8 mouse cellular contexts compared by ENCODE assay signal in genomic region chr6:97312545-97312939, GRCm38 (mm10). TPM values are rescaled to one million over a fixed set of nuclear protein-coding genes. Genes with fewer than 3 reads are reported as not detected.
DNase-seq lines count a peak whose midpoint lies in the region; ATAC-seq and TF ChIP-seq lines count a peak whose summit lies in the region.

No protein-coding gene starts in this region.

- peak overlapping the region; percentile 61 for H3K4me3 ChIP-seq in heart, postnatal 0 days (ENCODE audit: low read depth, low read length)
- peak overlapping the region; percentile 56 for H3K4me3 ChIP-seq in brown adipose tissue, adult 24 weeks (ENCODE audit: insufficient read depth, low read depth, low read length)
- H3K4me3 ChIP-seq in hindbrain, embryonic 13.5 days = peak overlapping the region; percentile 28
- H3K4me3 ChIP-seq in midbrain, embryonic 11.5 days (ENCODE audit: low read depth, low read length) = peak overlapping the region; percentile 26; the same call in 1 of the 2 replicates

- no peak for DNase-seq in heart, postnatal 0 days (ENCODE audit: low spot score)
- no peak for DNase-seq in heart, adult 18-20 months
- no peak for DNase-seq in midbrain, embryonic 11.5 days (ENCODE audit: low spot score, missing footprints)
- no peak for DNase-seq in adrenal gland, postnatal 14 days
- no peak for DNase-seq in retina, embryonic 14.5 days (ENCODE audit: low spot score)
- no peak for DNase-seq in cerebellum, adult 18-20 months

- H3K4me2 ChIP-seq in heart, postnatal 0 days (ENCODE audit: low read depth, low read length) = peak overlapping the region; percentile 89
- H3K4me2 ChIP-seq in hindbrain, embryonic 13.5 days = peak overlapping the region; percentile 54
- H3K4me2 ChIP-seq in midbrain, embryonic 11.5 days = peak overlapping the region; percentile 62

- no peaks in the 10 kb centered on the region for H3K36me3 ChIP-seq in heart, postnatal 0 days (replicated peaks; ENCODE audit: control insufficient read depth, insufficient read depth, low read length)
- peaks cover 4% of the 10 kb centered on the region; the same call in 1 of the 2 replicates for H3K36me3 ChIP-seq in hindbrain, embryonic 13.5 days
- H3K36me3 ChIP-seq in midbrain, embryonic 11.5 days (ENCODE audit: control insufficient read depth, insufficient read depth, low read length) = no peaks in the 10 kb centered on the region

- no peaks in the 10 kb centered on the region for H3K27me3 ChIP-seq in heart, postnatal 0 days (ENCODE audit: control insufficient read depth, insufficient read depth, low read length)
- H3K27me3 ChIP-seq in hindbrain, embryonic 13.5 days = no peaks in the 10 kb centered on the region
- H3K27me3 ChIP-seq in midbrain, embryonic 11.5 days (ENCODE audit: control insufficient read depth, insufficient read depth, low read length) = no peaks in the 10 kb centered on the region

- no peak for TF ChIP-seq CTCF in heart, postnatal 0 days (IDR thresholded peaks at IDR 0.05; ENCODE audit: low read depth)

- H3K4me1 ChIP-seq in heart, postnatal 0 days (ENCODE audit: control insufficient read depth, insufficient read depth) = no peaks in the 10 kb centered on the region; the same call in none of the 2 replicates
- no peaks in the 10 kb centered on the region for H3K4me1 ChIP-seq in brown adipose tissue, adult 24 weeks (ENCODE audit: control insufficient read depth, insufficient read depth, insufficient read length, low read length)
- H3K4me1 ChIP-seq in hindbrain, embryonic 13.5 days (replicated peaks) = peaks cover 18% of the 10 kb centered on the region
- peaks cover 20% of the 10 kb centered on the region for H3K4me1 ChIP-seq in midbrain, embryonic 11.5 days (ENCODE audit: control insufficient read depth, insufficient read depth, low read length)

- TF ChIP-seq EP300 in heart, postnatal 0 days (IDR thresholded peaks at IDR 0.05; ENCODE audit: low read depth) = no peak

- no peaks in the 10 kb centered on the region for H3K9me3 ChIP-seq in heart, postnatal 0 days (replicated peaks; ENCODE audit: control insufficient read depth, low read length)
- H3K9me3 ChIP-seq in hindbrain, embryonic 13.5 days = no peaks in the 10 kb centered on the region
- no peaks in the 10 kb centered on the region for H3K9me3 ChIP-seq in midbrain, embryonic 11.5 days (ENCODE audit: control insufficient read depth, low read length)

- H3K9ac ChIP-seq in heart, postnatal 0 days (replicated peaks; ENCODE audit: low read depth, low read length) = peak overlapping the region; percentile 70
- H3K9ac ChIP-seq in hindbrain, embryonic 13.5 days = peak overlapping the region; percentile 49; the same call in 1 of the 2 replicates
- no peak overlapping the region for H3K9ac ChIP-seq in midbrain, embryonic 11.5 days (ENCODE audit: low read length)

- 9% methylated on average over 3 of the region's 3 CpGs for WGBS in heart, postnatal 0 days
- 13% methylated on average over 3 of the region's 3 CpGs for WGBS in hindbrain, embryonic 13.5 days
- WGBS in midbrain, embryonic 11.5 days = 15% methylated on average over 3 of the region's 3 CpGs

- H3K27ac ChIP-seq in heart, postnatal 0 days (ENCODE audit: low read depth) = peak overlapping the region; percentile 76
- no peak overlapping the region for H3K27ac ChIP-seq in brown adipose tissue, adult 24 weeks (replicated peaks; ENCODE audit: low read depth, low read length)
- H3K27ac ChIP-seq in hindbrain, embryonic 13.5 days = peak overlapping the region; percentile 30; the same call in 1 of the 2 replicates
- no peak overlapping the region for H3K27ac ChIP-seq in midbrain, embryonic 11.5 days (ENCODE audit: low read depth, low read length)

- ATAC-seq in heart, postnatal 0 days (ENCODE audit: insufficient read depth, low read depth) = no peak
- ATAC-seq in hindbrain, embryonic 13.5 days (ENCODE audit: low FRiP score) = no peak
- no peak for ATAC-seq in midbrain, embryonic 11.5 days (ENCODE audit: low FRiP score)

RNA-seq across cellular contexts. Expression of gene Lmod3, which starts 60.0 kb away (rescaled TPM):
- total RNA-seq in heart, postnatal 0 days (2014; rRNA removed; ENCODE audit: low replicate concordance) = 6.4 and 8.9 TPM in 2 replicates
- polyA plus RNA-seq in heart, postnatal 0 days (2015; fragmentation: Nextera tagmentation; extraction: Ambion mirVana) = 34.5 and 39.1 TPM in 2 replicates
- total RNA-seq in heart, adult 18-20 months (2021) = 10 to 100 TPM; 58.1 to 67.1 TPM
- polyA plus RNA-seq in brown adipose tissue, adult 24 weeks (2012; ENCODE audit: insufficient read depth, insufficient read length, missing spikeins) = 1.9 and 4.4 TPM in 2 replicates
- polyA plus RNA-seq in hindbrain, embryonic 13.5 days (2015; fragmentation: Nextera tagmentation; extraction: Ambion mirVana) = 0.08 and 0.17 TPM in 2 replicates
- 0.08 TPM in 1 of 2 replicates, not detected in the other for polyA plus RNA-seq in midbrain, embryonic 11.5 days (2014; fragmentation: Nextera tagmentation; extraction: Ambion mirVana)
- not detected in 2 replicates for total RNA-seq in adrenal gland, postnatal 14 days (2021)

Comparison
In these comparisons a context has a peak if more than half of its experiments do, and no peak if none do; other contexts are left out.
1. H3K27ac ChIP-seq: peak in heart, postnatal 0 days (single experiment) and hindbrain, embryonic 13.5 days (single experiment); none in brown adipose tissue, adult 24 weeks (single experiment) and midbrain, embryonic 11.5 days (single experiment).
2. Peak in every context shown above with its lines, with median percentiles within 50 percentile points of each other: H3K4me2 ChIP-seq and H3K4me3 ChIP-seq.